Mouse (Mus musculus) heart, adult 2 months (tissue): Measurements from ENCODE around the gene Hoga1. TPM values are rescaled to one million over a fixed set of nuclear protein-coding genes. Genes with fewer than 3 reads are reported as not detected.
A peak's percentile ranks its signal among the peaks of the same experiment; 100 is the strongest.

Experiments used
- DNase-seq, 2 experiments: peaks; one replicate each; pipeline ENCODE4 v3.0.0; 2021
- H3K27ac ChIP-seq: fragments of 200-600 bp; 2 replicates; pipeline ENCODE4 v1.8.1; 2022
- H3K27me3 ChIP-seq: fragments of 200-500 bp; 2 replicates; pipeline ENCODE4 v1.6.1; 2012; ENCODE audit warnings: mild to moderate bottlenecking, low read length, inconsistent platforms, mixed read lengths; ENCODE audit not compliant: control insufficient read depth, insufficient read depth
- H3K36me3 ChIP-seq: fragments of 200-500 bp; 2 replicates; pipeline ENCODE4 v1.6.1; 2012; ENCODE audit warnings: low read length, inconsistent platforms; ENCODE audit not compliant: control insufficient read depth, insufficient read depth
- H3K4me1 ChIP-seq: fragments of 200-500 bp; 2 replicates; pipeline ENCODE4 v1.6.1; 2011; ENCODE audit warnings: low read length; ENCODE audit not compliant: control insufficient read depth, insufficient read depth
- H3K4me3 ChIP-seq: fragments of 200-600 bp; 2 replicates; pipeline ENCODE4 v1.8.1; 2022
- H3K79me2 ChIP-seq: fragments of 200-500 bp; replicated peaks from 2 replicates; pipeline ENCODE4 v1.6.1; 2012; ENCODE audit warnings: mild to moderate bottlenecking, inconsistent platforms, low read length, moderate library complexity, mixed read lengths; ENCODE audit not compliant: control insufficient read depth, insufficient read depth
- H3K9ac ChIP-seq: fragments of 200-500 bp; 2 replicates; pipeline ENCODE4 v1.6.1; 2012; ENCODE audit warnings: low read depth, mild to moderate bottlenecking, control low read depth, inconsistent platforms, low read length, mixed read lengths
- CTCF ChIP-seq: fragments of 200-600 bp; IDR thresholded peaks from 2 replicates; pipeline ENCODE4 v1.8.1; 2022; ENCODE audit warnings: antibody characterized with exemption, mild to moderate bottlenecking, moderate library complexity
- EP300 ChIP-seq: fragments of 200-500 bp; IDR thresholded peaks from 2 replicates; pipeline ENCODE4 v1.6.1; 2011; ENCODE audit warnings: low read depth, low read length, control low read depth; ENCODE audit not compliant: insufficient read depth
- POLR2A ChIP-seq: fragments of 200-500 bp; IDR thresholded peaks from 2 replicates; pipeline ENCODE4 v1.6.1; 2011; ENCODE audit warnings: mild to moderate bottlenecking, low read depth, low read length, control low read depth; ENCODE audit not compliant: insufficient read depth
- WGBS: fragments of 180-500 bp; shearing (Covaris S2); methylation state at CpG from one replicate; pipeline ENCODE4 v1.1.7; 2018; 5-methylcytosine and 5-hydroxymethylcytosine counted together
- intact Hi-C: fragments of 180-260 bp; cut with DNase I; formaldehyde crosslinking; loops from one replicate; pipeline ENCODE4 v1.15.1; 2025
- polyA plus RNA-seq: library from polyadenylated mRNA; depleted of rRNA; stranded (reverse); fragments of >200 nt; gene quantifications from 2 replicates; pipeline ENCODE4 v1.2.3, GENCODE M21; 2012
- total RNA-seq, 2 experiments: library from RNA; stranded (reverse); gene quantifications; 2 replicates each; pipeline ENCODE4 v1.2.3; 2021

The Hoga1 gene
- total and polyA plus RNA-seq, 3 experiments: 1.4 to 2.3 (median 1.6) TPM

- Histone ChIP-seq H3K27ac (no peak overlapping the region), H3K79me2 (no peaks in the 10 kb centered on the region), H3K36me3 (no peaks in the 10 kb centered on the region), H3K4me1 (peaks cover 3% of the 10 kb centered on the region), H3K4me3 (peak overlapping the region; percentile 41), H3K9ac (peak overlapping the region; percentile 17), H3K27me3 (peaks cover 4% of the 10 kb centered on the region)
- DNase-seq: no peak
- intact Hi-C loops: loop anchor here (5.0 kb wide), 2 partner anchors 103 to 153 kb away; partner anchors contain the start of genes Exosc1, Mms19, Ubtd1 and Zdhhc16
- 15% methylated on average over 10 of the region's 10 CpGs for WGBS
- no peak for TF ChIP-seq EP300
- no peak for TF ChIP-seq POLR2A
- TF ChIP-seq CTCF: no peak
These were observed 40.3 kb downstream of the Hoga1 start for GRCm38 (mm10) chr19:42085690-42086089.

GRCm38 (mm10) chr19:42086166-42086565 lies 40.8 kb downstream of the Hoga1 start, which contains the start of gene Morn4:
Gene Morn4, minus strand, starts transcription at chr19:42086357.
- DNase-seq: peak; percentile 56 to 59
- no peak within 1 kb of the TSS for H3K27ac ChIP-seq
- H3K4me3 ChIP-seq: peak within 1 kb of the TSS; percentile 41
- H3K79me2 ChIP-seq: no peaks in the 10 kb centered on the region
- peaks cover 3% of the 10 kb centered on the region for H3K4me1 ChIP-seq
- 3% methylated on average over 21 of the region's 21 CpGs for WGBS
- TF ChIP-seq POLR2A (no peak), CTCF (no peak), EP300 (no peak)
- H3K36me3 ChIP-seq: no peaks in the 10 kb centered on the region
- peaks cover 4% of the 10 kb centered on the region for H3K27me3 ChIP-seq
- intact Hi-C loops: loop anchor here (5.0 kb wide), 2 partner anchors 104 to 154 kb away; partner anchors contain the start of genes Exosc1, Mms19, Ubtd1 and Zdhhc16
- peak within 1 kb of the TSS; percentile 17 for H3K9ac ChIP-seq

GRCm38 (mm10) chr19:42089103-42089747 lies 43.8 kb downstream of the Hoga1 start:
- intact Hi-C loops: loop anchor here (5.0 kb wide), 2 partner anchors 107 to 157 kb away; partner anchors contain the start of genes Exosc1, Mms19, Ubtd1 and Zdhhc16

GRCm38 (mm10) chr19:42089748-42090595 lies 44.6 kb downstream of the Hoga1 start, which contains the start of gene Pi4k2a:
Gene Pi4k2a, plus strand, starts transcription at chr19:42090470.
- intact Hi-C loops: loop anchor here (2.0 to 5.0 kb wide), 5 partner anchors 37 to 178 kb away; partner anchors contain the start of genes Exosc1, Marveld1, Mms19 and Pgam1
- H3K4me1 ChIP-seq: peaks cover 6% of the 10 kb centered on the region
- DNase-seq: peak; percentile 96 to 100
- peak within 1 kb of the TSS; percentile 86 for H3K27ac ChIP-seq
- WGBS: under 1% methylated on average over 52 of the region's 55 CpGs
- peak within 1 kb of the TSS; percentile 89 for H3K9ac ChIP-seq
- TF ChIP-seq CTCF (0 out of 2 replicates have a peak, but pooled peaks have one; percentile 11), POLR2A (peak; percentile 89), EP300 (peak; percentile 64; the same call in 1 of the 2 replicates)
- no peaks in the 10 kb centered on the region for H3K36me3 ChIP-seq
- no peaks in the 10 kb centered on the region for H3K79me2 ChIP-seq
- peak within 1 kb of the TSS; percentile 64 for H3K4me3 ChIP-seq
- peaks cover 4% of the 10 kb centered on the region for H3K27me3 ChIP-seq

More at GRCm38 (mm10) chr19:42089103-42089747, 43.8 kb downstream of the Hoga1 start:
- Histone ChIP-seq H3K27me3 (peaks cover 4% of the 10 kb centered on the region), H3K4me1 (peaks cover 6% of the 10 kb centered on the region), H3K36me3 (no peaks in the 10 kb centered on the region), H3K79me2 (no peaks in the 10 kb centered on the region), H3K27ac (peak overlapping the region; percentile 85), H3K4me3 (peak overlapping the region; percentile 56), H3K9ac (peak overlapping the region; percentile 41; the same call in 1 of the 2 replicates)
- no peak for TF ChIP-seq CTCF
- peak; percentile 56; the same call in 1 of the 2 replicates for TF ChIP-seq POLR2A
- TF ChIP-seq EP300: no peak
- peak; percentile 59 to 80 for DNase-seq
- WGBS: 11% methylated on average over 14 of the region's 14 CpGs

GRCm38 (mm10) chr19:42090637-42091141 lies 45.3 kb downstream of the Hoga1 start:
- Histone ChIP-seq H3K9ac (peak overlapping the region; percentile 89), H3K79me2 (no peaks in the 10 kb centered on the region), H3K27ac (peak overlapping the region; percentile 86), H3K27me3 (peaks cover 4% of the 10 kb centered on the region), H3K4me3 (peak overlapping the region; percentile 64), H3K4me1 (peaks cover 6% of the 10 kb centered on the region), H3K36me3 (no peaks in the 10 kb centered on the region)
- under 1% methylated on average over 48 of the region's 52 CpGs for WGBS
- no peak for DNase-seq
- TF ChIP-seq EP300: no peak
- no peak for TF ChIP-seq CTCF
- TF ChIP-seq POLR2A: no peak
- intact Hi-C loops: loop anchor here (2.0 to 5.0 kb wide), 3 partner anchors 36 to 178 kb away; partner anchors contain the start of genes Marveld1 and Pgam1
